Mouse (Mus musculus) kidney, postnatal 0 days (tissue): ENCODE measurements around the gene Cacna1s. TPM values are rescaled to one million over a fixed set of nuclear protein-coding genes. Genes with fewer than 3 reads are reported as not detected.
A peak's percentile ranks its signal among the peaks of the same experiment; 100 is the strongest.

ENCODE experiments used
- ATAC-seq: fragments of 200-750 bp; cut with Nextera tagmentation; replicated peaks from 2 replicates; pipeline ENCODE4 v1.8.0; 2017; ENCODE audit warnings: low read depth, moderate number of reproducible peaks, moderate TSS enrichment, moderate library complexity; ENCODE audit not compliant: low FRiP score
- DNase-seq: peaks from one replicate; pipeline ENCODE4 v3.0.0-alpha.2; 2016; ENCODE audit warnings: low spot score
- H3K27ac ChIP-seq: fragments of 300-500 bp; sonication (generic); 2 replicates; pipeline ENCODE4 v1.5.1; 2014; ENCODE audit warnings: mild to moderate bottlenecking
- H3K27me3 ChIP-seq: fragments of 300-500 bp; sonication (generic); 2 replicates; pipeline ENCODE4 v1.6.1; 2014; ENCODE audit warnings: low read length, mixed read lengths; ENCODE audit not compliant: insufficient read depth
- H3K36me3 ChIP-seq: fragments of 300-500 bp; sonication (generic); 2 replicates; pipeline ENCODE4 v1.6.1; 2014; ENCODE audit warnings: low read length, mixed read lengths; ENCODE audit not compliant: insufficient read depth
- H3K4me1 ChIP-seq: fragments of 300-500 bp; sonication (generic); replicated peaks from 2 replicates; pipeline ENCODE4 v1.6.1; 2014; ENCODE audit warnings: antibody characterized with exemption, low read length, mixed read lengths; ENCODE audit not compliant: insufficient read depth
- H3K4me2 ChIP-seq: fragments of 300-500 bp; sonication (generic); 2 replicates; pipeline ENCODE4 v1.6.1; 2014; ENCODE audit warnings: mild to moderate bottlenecking, low read length, moderate library complexity, mixed read lengths
- H3K4me3 ChIP-seq: fragments of 300-500 bp; sonication (generic); replicated peaks from 2 replicates; pipeline ENCODE4 v1.5.1; 2014; ENCODE audit warnings: low read depth, low read length
- H3K9ac ChIP-seq: fragments of 300-500 bp; sonication (generic); 2 replicates; pipeline ENCODE4 v1.6.1; 2014; ENCODE audit warnings: low read depth, low read length
- H3K9me3 ChIP-seq: fragments of 300-500 bp; sonication (generic); replicated peaks from 2 replicates; pipeline ENCODE4 v1.6.1; 2016; ENCODE audit warnings: low read length, inconsistent platforms, mixed read lengths
- CTCF ChIP-seq: IDR thresholded peaks from 2 replicates; pipeline ENCODE4 v1.5.1; 2016; ENCODE audit warnings: antibody characterized with exemption, low read depth, mild to moderate bottlenecking, moderate library complexity
- WGBS: fragments of 180-500 bp; shearing (Covaris S2); extraction: QIAGEN DNeasy Blood & Tissue Kit; methylation state at CpG from one replicate; pipeline ENCODE4 v1.1.7; 2014; 5-methylcytosine and 5-hydroxymethylcytosine counted together
- polyA plus RNA-seq: library from polyadenylated mRNA; unstranded; fragments of >200 nt; fragmentation: Nextera tagmentation; extraction: Ambion mirVana; gene quantifications from 2 replicates; pipeline ENCODE4 v1.2.1, GENCODE M21; 2015

Cacna1s gene
- polyA plus RNA-seq, 1 experiment from 2014 or later = 0.20 TPM

DNA sequence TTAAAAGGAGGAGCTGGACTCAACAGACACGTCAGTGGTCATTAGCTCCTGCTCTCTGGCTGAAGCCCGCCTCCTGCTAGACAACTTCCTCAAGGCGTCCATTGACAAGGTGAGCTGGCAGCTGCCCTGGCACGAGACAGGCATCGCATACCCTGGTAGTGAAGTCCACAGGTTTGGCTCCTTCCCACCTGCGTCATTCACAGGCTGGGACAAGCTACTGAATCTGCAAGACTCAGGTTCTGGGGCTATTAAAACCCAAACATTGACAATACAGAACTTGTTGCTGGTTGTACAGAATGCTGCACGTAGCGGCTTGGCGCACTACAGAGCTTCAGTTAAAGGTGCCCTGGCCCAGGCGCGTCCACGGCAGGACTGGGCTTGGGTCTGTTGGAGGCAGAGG is 107.7 kb downstream of the Cacna1s start:
- H3K27me3 ChIP-seq = no peaks in the 10 kb centered on the region
- H3K4me1 ChIP-seq = no peaks in the 10 kb centered on the region
- no peaks in the 10 kb centered on the region for H3K9me3 ChIP-seq
- no peak overlapping the region for H3K4me3 ChIP-seq
- no peak for TF ChIP-seq CTCF
- no peak overlapping the region for H3K9ac ChIP-seq
- H3K36me3 ChIP-seq = no peaks in the 10 kb centered on the region
- WGBS = 93% methylated on average over 12 of the region's 12 CpGs
- no peak for ATAC-seq
- no peak for DNase-seq
- no peak overlapping the region for H3K4me2 ChIP-seq
- H3K27ac ChIP-seq = no peak overlapping the region

DNA sequence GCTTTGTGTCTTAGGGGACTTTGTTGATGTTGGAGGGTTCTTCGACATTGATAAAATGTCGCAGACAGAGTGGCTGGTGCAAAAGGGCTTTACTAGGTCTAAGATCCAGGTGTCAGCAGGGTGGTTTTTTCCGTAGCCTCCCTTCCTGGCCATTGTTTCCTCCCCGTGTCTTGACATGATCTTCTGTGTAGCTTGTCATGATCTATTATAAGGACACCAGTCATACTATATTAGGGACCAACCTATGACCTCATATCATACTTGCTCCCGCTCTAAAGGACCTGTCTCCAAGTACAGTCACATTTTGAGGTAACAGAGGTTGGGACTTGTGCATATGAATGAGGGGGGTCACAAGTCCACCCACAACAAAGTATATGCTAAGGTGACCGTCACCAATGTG is 108.4 kb downstream of the Cacna1s start:
- Histone ChIP-seq H3K4me1 (no peaks in the 10 kb centered on the region), H3K4me2 (no peak overlapping the region), H3K4me3 (no peak overlapping the region), H3K9ac (no peak overlapping the region), H3K27me3 (no peaks in the 10 kb centered on the region), H3K36me3 (no peaks in the 10 kb centered on the region), H3K9me3 (no peaks in the 10 kb centered on the region), H3K27ac (no peak overlapping the region)
- DNase-seq (no peak), ATAC-seq (no peak)
- WGBS = 89% methylated on average over 6 of the region's 6 CpGs
- TF ChIP-seq CTCF = no peak

DNA sequence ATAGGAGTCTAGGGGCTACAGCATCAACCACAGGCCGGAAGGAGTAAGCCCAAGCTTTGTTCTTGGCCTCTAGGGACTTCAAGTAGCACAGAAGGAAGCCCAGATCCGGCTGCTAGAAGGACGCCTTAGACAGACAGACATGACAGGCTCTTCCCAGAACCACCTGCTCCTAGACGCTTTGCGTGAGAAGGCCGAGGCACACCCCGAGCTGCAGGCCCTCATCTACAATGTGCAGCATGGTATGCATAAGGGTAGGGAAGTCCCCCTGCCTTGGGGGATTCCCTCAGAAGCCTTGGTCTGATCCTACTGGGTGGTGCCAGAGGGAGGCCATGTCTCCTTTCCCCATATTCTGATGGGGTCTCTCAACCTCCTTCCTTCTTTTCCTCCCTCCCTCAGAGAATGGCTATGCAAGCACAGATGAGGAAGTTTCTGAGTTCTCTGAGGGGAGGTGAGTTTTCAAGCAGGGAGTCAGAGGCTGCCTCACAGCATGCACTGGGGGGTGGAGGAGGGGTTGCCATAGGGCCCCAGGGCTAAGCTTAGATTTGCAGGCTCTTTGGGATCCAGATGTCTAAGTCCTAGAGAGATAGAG is 108.9 kb downstream of the Cacna1s start:
- Histone ChIP-seq H3K27me3 (no peaks in the 10 kb centered on the region), H3K9me3 (no peaks in the 10 kb centered on the region), H3K4me2 (no peak overlapping the region), H3K4me3 (no peak overlapping the region), H3K36me3 (no peaks in the 10 kb centered on the region), H3K27ac (no peak overlapping the region), H3K9ac (no peak overlapping the region), H3K4me1 (no peaks in the 10 kb centered on the region)
- ATAC-seq (no peak), DNase-seq (no peak)
- 89% methylated on average over 7 of the region's 7 CpGs for WGBS
- no peak for TF ChIP-seq CTCF

DNA sequence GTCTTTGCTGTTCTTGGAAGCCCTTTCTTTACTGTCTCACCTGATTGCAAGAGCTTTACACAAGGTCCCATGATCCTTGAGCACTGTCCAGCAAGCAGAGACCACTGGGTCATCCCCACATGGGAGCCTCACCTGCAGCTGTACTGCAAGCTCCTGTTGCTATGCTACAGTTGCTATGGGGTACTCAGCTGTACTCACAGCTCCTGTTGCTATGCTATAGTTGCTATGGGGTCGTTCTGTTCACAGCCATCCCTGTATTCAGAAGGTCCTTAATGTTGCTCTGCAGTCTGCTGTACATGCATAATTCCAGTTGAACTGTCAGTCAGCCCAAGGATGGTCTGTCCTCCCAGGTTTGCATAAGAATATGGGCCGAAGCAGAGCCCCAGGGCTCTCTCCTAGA is 112.9 kb downstream of the Cacna1s start:
- no peaks in the 10 kb centered on the region for H3K9me3 ChIP-seq
- no peak overlapping the region for H3K4me2 ChIP-seq
- no peaks in the 10 kb centered on the region for H3K27me3 ChIP-seq
- 75% methylated on average over 2 of the region's 2 CpGs for WGBS
- no peak overlapping the region for H3K4me3 ChIP-seq
- ATAC-seq = no peak
- H3K4me1 ChIP-seq = no peaks in the 10 kb centered on the region
- no peaks in the 10 kb centered on the region for H3K36me3 ChIP-seq
- H3K9ac ChIP-seq = no peak overlapping the region
- H3K27ac ChIP-seq = no peak overlapping the region
- DNase-seq = no peak
- no peak for TF ChIP-seq CTCF

DNA sequence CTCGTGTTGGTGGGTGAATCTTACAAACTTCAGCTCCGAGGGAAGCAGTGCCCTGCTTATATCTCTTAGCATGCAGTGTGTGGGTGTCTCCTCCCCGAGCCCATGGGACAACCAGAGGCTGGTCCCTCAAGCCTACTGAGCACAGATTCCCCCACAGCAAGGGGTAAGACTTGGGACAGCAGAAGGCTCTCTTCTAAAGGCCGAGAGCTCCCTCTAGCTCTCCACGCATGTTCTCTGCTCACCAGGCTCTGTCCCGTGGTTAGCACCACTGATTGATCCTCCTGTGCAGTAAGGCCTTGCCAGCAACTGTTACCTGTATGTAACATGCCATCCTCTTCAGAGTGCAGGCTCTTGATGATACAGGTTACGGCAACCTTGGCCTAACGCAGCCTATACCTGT is 115.1 kb downstream of the Cacna1s start:
- H3K4me1 ChIP-seq = no peaks in the 10 kb centered on the region
- DNase-seq (peak; percentile 62), ATAC-seq (no peak)
- TF ChIP-seq CTCF = peak; percentile 68
- H3K4me3 ChIP-seq = no peak overlapping the region
- no peak overlapping the region for H3K9ac ChIP-seq
- no peaks in the 10 kb centered on the region for H3K9me3 ChIP-seq
- H3K36me3 ChIP-seq = no peaks in the 10 kb centered on the region
- H3K27ac ChIP-seq = no peak overlapping the region
- no peak overlapping the region for H3K4me2 ChIP-seq
- WGBS = 65% methylated on average over 8 of the region's 8 CpGs
- no peaks in the 10 kb centered on the region for H3K27me3 ChIP-seq

Other genes starting within 250 kb of the Cacna1s start
- gene Lad1, start 234.2 kb upstream of the Cacna1s start, polyA plus RNA-seq = 28.4 and 33.2 TPM in 2 replicates
- 2.0 and 5.7 TPM in 2 replicates for gene Tnnt2, start 216.4 kb upstream of the Cacna1s start, polyA plus RNA-seq
- 0.22 and 0.24 TPM in 2 replicates for gene Pkp1, start 133.5 kb upstream of the Cacna1s start, polyA plus RNA-seq
- 0.20 and 0.25 TPM in 2 replicates for gene Igfn1, start 46.4 kb upstream of the Cacna1s start, polyA plus RNA-seq
- gene Tmem9, start 44.6 kb upstream of the Cacna1s start, polyA plus RNA-seq = 223 and 242 TPM in 2 replicates
- gene Ascl5, start 1.9 kb upstream of the Cacna1s start, polyA plus RNA-seq = not detected in 2 replicates
- 0.74 and 0.88 TPM in 2 replicates for gene Kif21b, start 78.6 kb downstream of the Cacna1s start, polyA plus RNA-seq
- gene Mroh3, start 160.1 kb downstream of the Cacna1s start, polyA plus RNA-seq = not detected in 2 replicates
- gene Inava, start 181.5 kb downstream of the Cacna1s start, polyA plus RNA-seq = 13.3 and 15.9 TPM in 2 replicates
- not detected in 2 replicates for gene Gpr25, start 208.1 kb downstream of the Cacna1s start, polyA plus RNA-seq